Mouse (Mus musculus) liver, embryonic 14.5 days (tissue): Measurements from ENCODE around the gene Smpd3.

Source experiments
- CTCF ChIP-seq: IDR thresholded peaks from 2 replicates; pipeline ENCODE4 v1.5.1; 2016; ENCODE audit warnings: antibody characterized with exemption, low read depth, control low read depth
- EP300 ChIP-seq: IDR thresholded peaks from 2 replicates; pipeline ENCODE4 v1.6.1; 2016; ENCODE audit warnings: antibody characterized with exemption, low read depth

DNA sequence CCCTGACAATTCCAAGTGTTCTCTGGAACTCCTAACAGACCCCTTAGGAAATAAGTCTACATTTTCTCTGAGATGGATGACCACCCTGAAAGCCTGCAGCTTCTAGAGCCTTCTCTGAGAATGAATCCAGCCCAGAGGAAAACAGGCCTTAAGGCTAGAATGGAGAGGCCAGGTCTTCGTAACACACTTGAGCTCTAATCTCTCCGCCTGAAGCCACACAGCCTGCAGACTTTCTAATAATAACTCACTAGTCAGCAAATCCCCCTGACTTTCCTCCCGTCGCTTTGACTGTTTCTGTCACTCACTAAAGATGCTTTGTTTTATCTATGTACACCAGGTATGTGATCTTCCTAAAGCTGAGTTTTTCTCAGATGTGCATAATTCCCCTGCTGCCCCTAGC, 66.4 kb downstream of the Smpd3 start:
- TF ChIP-seq EP300 (no peak), CTCF (no peak)
